Mouse (Mus musculus) CH12.LX (cell line): ENCODE results near the gene Isg20l2.

ENCODE experiments used
- CTCF ChIP-seq, 2 experiments: IDR thresholded peaks in 1 of 2; conservative IDR thresholded peaks in 1 of 2; 2 replicates each; pipeline ENCODE4 v1.5.1; 2011 to 2012; ENCODE audit warnings: low read depth in 2 of 2, low read length in 2 of 2, improper control_type of control experiment in 1 of 2, inconsistent platforms in 1 of 2, mild to moderate bottlenecking in 1 of 2, moderate library complexity in 1 of 2
- E2F4 ChIP-seq: IDR thresholded peaks from 2 replicates; pipeline ENCODE4 v1.6.1; 2011; ENCODE audit warnings: low read depth, low read length, improper control_type of control experiment; ENCODE audit not compliant: insufficient replicate concordance
- EP300 ChIP-seq: IDR thresholded peaks from 2 replicates; pipeline ENCODE4 v1.6.1; 2011; ENCODE audit warnings: low read length, improper control_type of control experiment
- ETS1 ChIP-seq: conservative IDR thresholded peaks from 2 replicates; pipeline ENCODE4 v1.6.1; 2012; ENCODE audit warnings: low read depth, mild to moderate bottlenecking, inconsistent platforms, low read length, improper control_type of control experiment, moderate library complexity
- GABPA ChIP-seq: IDR thresholded peaks from 2 replicates; pipeline ENCODE4 v1.6.1; 2012; ENCODE audit warnings: low read depth, low read length, improper control_type of control experiment, inconsistent platforms; ENCODE audit not compliant: insufficient replicate concordance
- POLR2A ChIP-seq: IDR thresholded peaks from 2 replicates; pipeline ENCODE4 v1.6.1; 2011; ENCODE audit warnings: low read depth, mild to moderate bottlenecking, improper control_type of control experiment, low read length

DNA sequence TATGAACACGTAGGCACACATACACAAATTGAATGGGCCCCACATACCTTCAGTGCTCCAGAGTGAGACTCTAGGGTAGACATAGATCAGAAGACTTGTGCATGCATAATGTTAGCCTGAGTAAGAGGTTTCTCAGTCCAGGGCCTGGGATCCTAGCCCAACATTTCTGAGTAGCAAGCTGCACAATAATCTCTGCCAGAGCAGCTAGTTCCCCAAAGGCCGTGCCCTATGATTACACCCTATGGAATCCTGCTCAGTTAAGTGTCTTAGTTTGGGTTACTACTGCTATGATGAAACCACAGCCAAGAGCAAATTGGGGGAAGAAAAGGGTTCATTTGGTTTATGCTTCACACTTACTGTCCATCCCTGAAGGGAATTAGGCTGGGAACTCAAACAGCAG lies 12.4 kb downstream of the Isg20l2 start:
- no peak for TF ChIP-seq ETS1
- no peak for TF ChIP-seq POLR2A
- TF ChIP-seq EP300: no peak
- TF ChIP-seq E2F4: no peak
- no peak for TF ChIP-seq CTCF (conservative IDR thresholded peaks at IDR 0.05 in 1 of 2, IDR thresholded peaks at IDR 0.05 in 1 of 2; ENCODE audit: low read depth in 2 of 2, low read length in 2 of 2)
- no peak for TF ChIP-seq GABPA
